Mouse (Mus musculus) T-helper 2 cell (primary cell): ENCODE data around the gene Acsl4.

Experiments
- in situ Hi-C: fragments of 300-600 bp; cut with MboI, MseI; formaldehyde crosslinking; loops from one replicate; pipeline ENCODE4 v1.15.1; 2025; ENCODE audit warnings: high pct_unique_total_duplicates

The Acsl4 gene

DNA sequence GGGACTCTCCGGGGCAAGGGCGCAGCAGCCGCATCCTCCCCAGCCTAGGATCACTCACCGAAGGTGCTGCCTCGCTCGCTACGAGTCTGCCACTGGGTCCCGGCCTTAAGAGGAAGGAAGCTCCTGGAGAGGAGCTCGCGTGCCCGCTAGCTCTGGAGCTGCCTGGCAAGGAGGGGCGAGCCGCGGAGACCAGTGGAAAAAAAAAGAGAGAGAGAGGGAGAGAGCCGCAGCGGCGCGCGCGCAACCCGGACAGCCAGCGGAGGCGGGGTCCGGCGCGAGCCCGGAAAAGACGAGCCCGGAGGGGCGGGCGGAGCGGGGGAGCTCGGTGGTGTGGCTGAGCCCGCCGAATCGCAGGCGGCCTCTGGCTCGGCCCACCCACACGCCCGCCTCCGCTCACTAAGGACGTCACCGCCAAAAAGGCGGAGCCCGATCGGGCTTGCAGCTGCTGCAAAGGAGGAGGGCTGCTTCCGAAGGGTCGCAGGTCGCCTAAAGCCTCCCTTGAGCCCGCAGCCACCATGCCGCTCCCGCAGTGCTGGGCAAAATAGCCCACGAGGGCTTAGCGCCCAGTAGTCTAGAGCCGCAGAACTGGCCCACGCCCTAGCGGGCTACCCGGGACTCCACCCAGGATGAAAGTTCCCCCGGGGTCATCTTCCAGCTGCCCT lies at the start of gene Acsl4:
Gene Acsl4 (minus strand): TSS at position 289 of the 662 bp plus-strand sequence.
- in situ Hi-C loops = no loop called here

GRCm38 (mm10) chrX:142437971-142438504 lies 47.7 kb upstream of the Acsl4 start:
- in situ Hi-C loops = no loop called here

DNA sequence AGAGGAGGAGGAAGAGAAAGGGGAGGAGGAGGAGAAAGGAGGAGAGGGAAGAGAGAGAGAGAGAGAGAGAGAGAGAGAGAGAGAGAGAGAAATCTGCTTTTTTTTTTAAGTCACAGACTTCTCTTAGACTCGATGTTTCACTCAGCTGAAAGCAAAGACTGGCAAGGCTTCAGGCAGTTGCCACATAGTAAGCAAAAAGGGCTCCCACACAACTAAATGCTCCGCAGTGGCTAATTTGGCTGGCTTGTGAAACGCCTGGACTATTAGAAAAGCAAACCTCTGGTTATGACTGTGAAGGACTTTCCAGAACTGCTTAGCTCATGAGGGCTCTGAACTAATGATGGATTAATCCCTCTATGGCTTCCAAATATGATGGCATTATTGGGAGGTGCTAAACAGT lies 42.5 kb upstream of the Acsl4 start:
- in situ Hi-C loops = no loop called here

DNA sequence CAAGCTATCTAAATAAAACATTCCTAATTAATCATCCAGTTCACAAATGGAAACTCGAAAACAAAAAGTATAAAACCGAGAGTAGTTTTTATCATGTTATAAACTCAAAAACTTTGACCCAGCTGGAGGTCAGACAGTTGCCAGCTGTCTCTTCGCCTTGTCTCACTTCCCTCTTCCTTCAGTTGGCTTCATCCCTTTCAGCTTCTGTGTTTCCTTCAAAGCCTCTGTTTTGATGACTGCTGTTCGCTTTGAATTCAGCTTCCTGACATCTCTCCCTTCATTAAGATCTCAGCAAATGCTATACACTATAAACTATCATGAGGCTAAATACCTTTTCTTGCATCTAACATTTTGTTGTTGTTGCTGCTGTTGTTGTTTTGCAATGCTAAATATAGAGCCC lies 36.8 kb upstream of the Acsl4 start:
- in situ Hi-C loops = no loop called here

- in situ Hi-C loops = no loop called here
These were observed 36.3 kb upstream of the Acsl4 start for GRCm38 (mm10) chrX:142426628-142427027.

DNA sequence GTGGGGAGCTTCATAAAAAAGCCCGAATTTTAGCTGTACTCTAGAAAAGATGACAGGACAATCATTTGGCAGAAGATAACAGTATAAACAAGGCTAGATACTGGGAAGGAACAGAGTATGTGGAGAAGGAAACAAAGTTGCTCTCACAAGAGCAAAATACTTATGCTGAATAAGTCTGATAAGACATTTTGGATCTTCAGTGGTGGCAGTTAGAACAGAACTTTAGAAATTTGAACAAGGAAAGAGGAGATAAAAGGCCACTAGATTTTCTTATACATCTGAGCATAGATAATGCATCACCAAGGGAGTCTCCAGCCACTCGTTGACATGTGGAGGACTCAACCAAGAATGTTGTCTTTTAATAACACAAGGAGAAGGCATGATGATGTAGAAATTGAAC lies 23.5 kb upstream of the Acsl4 start:
- in situ Hi-C loops = no loop called here

- in situ Hi-C loops = no loop called here
These were observed 19.7 kb upstream of the Acsl4 start for GRCm38 (mm10) chrX:142410060-142410459.

GRCm38 (mm10) chrX:142409338-142409737 lies 19.0 kb upstream of the Acsl4 start:
- in situ Hi-C loops = no loop called here

GRCm38 (mm10) chrX:142403114-142403513 lies 12.8 kb upstream of the Acsl4 start:
- in situ Hi-C loops = no loop called here

- in situ Hi-C loops = no loop called here
These were observed 8.3 kb upstream of the Acsl4 start for GRCm38 (mm10) chrX:142398621-142399020.

DNA sequence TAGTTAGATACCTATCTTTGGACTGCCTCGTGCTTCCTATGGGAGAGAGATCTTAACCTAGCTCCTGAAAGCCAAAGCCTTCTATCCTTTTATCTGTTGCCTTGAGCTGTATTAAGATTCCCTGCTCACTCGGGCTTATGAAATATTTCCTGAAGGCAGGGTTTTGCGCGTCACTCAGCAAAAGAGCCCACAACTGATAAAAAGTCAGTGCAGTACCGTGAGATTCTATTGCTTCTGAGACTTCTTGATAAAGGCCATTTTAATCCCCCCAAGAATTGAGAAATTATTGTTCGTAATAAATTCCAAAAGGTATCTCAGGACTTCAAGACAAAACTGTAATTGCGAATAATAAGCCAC lies 552 bp upstream of the Acsl4 start:
- in situ Hi-C loops = no loop called here

GRCm38 (mm10) chrX:142389581-142390159 lies 665 bp downstream of the Acsl4 start:
- in situ Hi-C loops = no loop called here

DNA sequence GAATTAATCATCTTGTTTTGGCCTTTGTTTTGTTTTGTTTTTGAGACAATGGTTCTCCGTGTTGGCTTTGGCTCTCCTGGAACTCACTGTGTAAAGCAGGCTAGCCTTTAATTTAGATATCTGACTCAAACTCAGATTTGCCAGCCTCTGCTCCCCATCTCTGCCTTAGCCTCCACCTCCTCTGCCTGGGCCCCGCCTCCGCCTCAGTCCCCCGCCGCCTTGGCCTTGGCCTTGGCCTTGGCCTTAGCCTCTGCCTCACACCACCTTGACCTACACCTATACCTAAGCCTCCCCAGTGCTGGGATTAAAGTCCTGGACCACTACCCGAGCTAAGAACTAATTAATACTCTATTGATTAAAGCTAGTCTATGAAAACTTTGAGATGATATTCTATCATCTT lies 2.2 kb downstream of the Acsl4 start:
- in situ Hi-C loops = no loop called here

DNA sequence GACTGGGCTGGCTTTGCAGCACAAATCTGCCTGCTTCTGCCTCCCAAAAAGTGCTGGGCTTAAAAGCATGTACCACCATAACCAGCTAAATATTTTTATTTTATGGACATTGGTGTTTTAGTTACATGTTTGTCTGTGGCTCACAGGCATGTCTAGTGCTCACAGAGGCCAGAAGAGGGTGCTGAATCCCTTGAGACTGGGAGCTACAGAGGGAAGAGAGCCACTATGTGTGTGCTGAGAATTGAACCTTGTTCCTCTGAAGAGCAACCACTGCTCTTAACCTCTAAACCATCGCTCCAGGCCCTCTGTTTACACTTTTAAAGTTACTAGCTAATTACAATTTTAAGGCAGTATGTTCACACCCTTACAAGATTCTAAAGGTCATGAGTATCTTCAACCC lies 2.7 kb downstream of the Acsl4 start:
- in situ Hi-C loops = no loop called here

DNA sequence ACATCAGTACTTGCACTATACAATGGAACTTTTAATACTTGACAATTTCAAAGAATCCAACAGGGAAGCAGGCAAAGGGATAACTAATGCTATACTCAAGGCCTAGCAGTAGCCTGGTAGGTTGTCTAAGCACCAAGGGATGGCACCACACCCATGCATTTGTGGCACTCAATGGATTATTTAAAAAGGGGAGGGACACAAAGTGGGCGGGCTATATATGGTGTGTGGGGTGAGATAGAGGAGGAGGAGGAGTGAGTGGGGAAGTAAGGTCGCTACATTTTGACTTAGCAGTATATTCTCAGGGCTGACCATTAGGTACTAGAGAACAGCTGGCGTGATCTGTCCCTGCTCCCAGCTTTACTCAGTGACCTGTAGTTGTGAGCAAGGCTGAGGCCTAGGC lies 5.4 kb downstream of the Acsl4 start:
- in situ Hi-C loops = no loop called here

GRCm38 (mm10) chrX:142379894-142380293 lies 10.4 kb downstream of the Acsl4 start:
- in situ Hi-C loops = loop anchor here (5.0 kb wide), 1 partner anchor 152 kb away; no protein-coding TSS in a partner anchor

GRCm38 (mm10) chrX:142378048-142378447 lies 12.3 kb downstream of the Acsl4 start:
- in situ Hi-C loops = loop anchor here (5.0 kb wide), 1 partner anchor 154 kb away; no protein-coding TSS in a partner anchor

- in situ Hi-C loops = loop anchor here (5.0 kb wide), 1 partner anchor 155 kb away; no protein-coding TSS in a partner anchor
These were observed 13.0 kb downstream of the Acsl4 start for GRCm38 (mm10) chrX:142377358-142377757.

- in situ Hi-C loops = loop anchor here (5.0 kb wide), 1 partner anchor 156 kb away; no protein-coding TSS in a partner anchor
These were observed 13.6 kb downstream of the Acsl4 start for GRCm38 (mm10) chrX:142376747-142377146.

GRCm38 (mm10) chrX:142375519-142375918 lies 14.8 kb downstream of the Acsl4 start:
- in situ Hi-C loops = loop anchor here (5.0 kb wide), 1 partner anchor 157 kb away; no protein-coding TSS in a partner anchor

GRCm38 (mm10) chrX:142372393-142372792 lies 17.9 kb downstream of the Acsl4 start:
- in situ Hi-C loops = no loop called here

DNA sequence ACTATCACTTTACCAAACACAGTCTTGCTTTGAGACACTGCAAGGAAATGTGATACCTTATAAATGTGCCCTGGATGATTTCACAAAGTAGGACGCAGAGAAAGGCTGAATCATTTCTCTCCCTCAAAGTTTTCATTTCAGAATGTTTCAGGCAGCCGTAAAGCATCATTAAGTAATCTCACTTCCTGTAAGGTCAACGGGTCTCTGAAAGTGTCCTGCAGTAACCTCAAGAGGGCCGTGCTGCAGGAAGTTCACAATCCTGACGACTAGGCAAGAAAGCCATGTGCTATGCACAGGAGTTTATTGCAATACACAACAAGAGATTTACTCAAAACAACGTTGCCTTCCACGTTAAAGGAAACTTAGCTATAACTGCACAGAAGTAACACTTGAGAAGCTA lies 20.4 kb downstream of the Acsl4 start:
- in situ Hi-C loops = no loop called here

- in situ Hi-C loops = no loop called here
These were observed 26.5 kb downstream of the Acsl4 start for GRCm38 (mm10) chrX:142363882-142364281.
